Mouse (Mus musculus) heart, embryonic 13.5 days (tissue): ENCODE data around the gene Med28. TPM values are rescaled to one million over a fixed set of nuclear protein-coding genes. Genes with fewer than 3 reads are reported as not detected.

Experiments used
- ATAC-seq: fragments of 200-750 bp; cut with Nextera tagmentation; 2 replicates; pipeline ENCODE4 v1.8.0; 2017; ENCODE audit warnings: moderate TSS enrichment; ENCODE audit not compliant: insufficient number of reproducible peaks, low FRiP score, low TSS enrichment; ENCODE audit errors: extremely low read depth
- H3K27ac ChIP-seq: fragments of 300-500 bp; sonication (generic); replicated peaks from 2 replicates; pipeline ENCODE4 v1.5.1; 2015; ENCODE audit warnings: moderate library complexity, mild to moderate bottlenecking, inconsistent platforms
- H3K27me3 ChIP-seq: fragments of 300-500 bp; sonication (generic); replicated peaks from 2 replicates; pipeline ENCODE4 v1.6.1; 2015; ENCODE audit warnings: mild to moderate bottlenecking, inconsistent platforms
- H3K36me3 ChIP-seq: fragments of 300-500 bp; sonication (generic); 2 replicates; pipeline ENCODE4 v1.6.1; 2015; ENCODE audit warnings: mild to moderate bottlenecking, inconsistent platforms
- H3K4me1 ChIP-seq: fragments of 300-500 bp; sonication (generic); 2 replicates; pipeline ENCODE4 v1.6.1; 2015; ENCODE audit warnings: inconsistent platforms
- H3K4me2 ChIP-seq: fragments of 300-500 bp; sonication (generic); 2 replicates; pipeline ENCODE4 v1.6.1; 2015; ENCODE audit warnings: inconsistent platforms, mild to moderate bottlenecking, moderate library complexity
- H3K4me3 ChIP-seq: fragments of 300-500 bp; sonication (generic); 2 replicates; pipeline ENCODE4 v1.5.1; 2015; ENCODE audit warnings: moderate library complexity, mild to moderate bottlenecking, inconsistent platforms
- H3K9ac ChIP-seq: fragments of 300-500 bp; sonication (generic); 2 replicates; pipeline ENCODE4 v1.6.1; 2015; ENCODE audit warnings: inconsistent platforms, mild to moderate bottlenecking, moderate library complexity
- H3K9me3 ChIP-seq: fragments of 300-500 bp; sonication (generic); 2 replicates; pipeline ENCODE4 v1.6.1; 2016; ENCODE audit warnings: inconsistent platforms
- WGBS: fragments of 180-500 bp; shearing (Covaris S2); methylation state at CpG from one replicate; pipeline ENCODE4 v1.1.7; 2015; ENCODE audit warnings: mixed read lengths; 5-methylcytosine and 5-hydroxymethylcytosine counted together
- polyA plus RNA-seq: library from polyadenylated mRNA; unstranded; fragments of >200 nt; fragmentation: Nextera tagmentation; extraction: Ambion mirVana; gene quantifications from 2 replicates; pipeline ENCODE4 v1.2.1, GENCODE M21; 2015

The Med28 gene
- polyA plus RNA-seq, 1 experiment from 2014 or later, result 172 TPM

- no peaks in the 10 kb centered on the region for H3K9me3 ChIP-seq
- H3K36me3 ChIP-seq, result no peaks in the 10 kb centered on the region
- 72% methylated on average over 1 of the region's 1 CpGs for WGBS
- H3K27ac ChIP-seq, result no peak overlapping the region
- H3K27me3 ChIP-seq, result peaks cover 22% of the 10 kb centered on the region
- ATAC-seq, result no peak
- no peak overlapping the region for H3K9ac ChIP-seq
- no peak overlapping the region for H3K4me2 ChIP-seq
- no peak overlapping the region for H3K4me3 ChIP-seq
- H3K4me1 ChIP-seq, result no peaks in the 10 kb centered on the region
Measured at GRCm38 (mm10) chr5:45483654-45484053, 36.4 kb upstream of the Med28 start.

DNA sequence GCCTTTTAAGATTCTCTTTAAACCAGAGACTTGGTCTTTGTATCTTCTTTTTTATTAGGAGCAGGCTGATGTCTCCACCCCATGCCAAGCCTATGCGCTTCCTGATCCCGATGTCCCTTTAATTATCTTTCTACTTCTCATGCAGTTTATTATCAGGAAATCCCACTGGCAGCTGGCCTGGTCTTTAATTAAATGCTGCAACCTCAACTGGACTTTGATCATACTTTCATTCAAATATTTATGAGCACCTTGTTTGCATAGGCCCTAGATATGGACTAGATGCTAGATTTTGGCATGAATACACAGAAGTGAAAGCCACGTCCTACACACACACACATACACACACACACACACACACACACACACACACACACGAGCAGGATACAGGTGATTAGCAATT, 28.3 kb upstream of the Med28 start:
- H3K4me2 ChIP-seq, result no peak overlapping the region
- peaks cover 23% of the 10 kb centered on the region for H3K27me3 ChIP-seq
- H3K27ac ChIP-seq, result no peak overlapping the region
- WGBS, result 71% methylated on average over 4 of the region's 4 CpGs
- no peak overlapping the region for H3K9ac ChIP-seq
- peaks cover 11% of the 10 kb centered on the region for H3K36me3 ChIP-seq
- peaks cover 16% of the 10 kb centered on the region for H3K4me1 ChIP-seq
- H3K4me3 ChIP-seq, result no peak overlapping the region
- no peaks in the 10 kb centered on the region for H3K9me3 ChIP-seq
- ATAC-seq, result no peak

- H3K4me2 ChIP-seq, result peak within 1 kb of the TSS; percentile 79
- peaks cover 19% of the 10 kb centered on the region for H3K27me3 ChIP-seq
- H3K4me1 ChIP-seq, result peaks cover 16% of the 10 kb centered on the region
- ATAC-seq, result peak; percentile 96
- under 1% methylated on average over 78 of the region's 78 CpGs for WGBS
- peak within 1 kb of the TSS; percentile 83 for H3K4me3 ChIP-seq
- H3K36me3 ChIP-seq, result peaks cover 28% of the 10 kb centered on the region
- H3K9ac ChIP-seq, result peak within 1 kb of the TSS; percentile 91
- H3K9me3 ChIP-seq, result no peaks in the 10 kb centered on the region
- H3K27ac ChIP-seq, result peak within 1 kb of the TSS; percentile 81
Measured at GRCm38 (mm10) chr5:45493191-45494092, 26.6 kb upstream of the Med28 start, which contains the start of gene Lap3. Gene Lap3 (plus strand): TSS chr5:45493374.

DNA sequence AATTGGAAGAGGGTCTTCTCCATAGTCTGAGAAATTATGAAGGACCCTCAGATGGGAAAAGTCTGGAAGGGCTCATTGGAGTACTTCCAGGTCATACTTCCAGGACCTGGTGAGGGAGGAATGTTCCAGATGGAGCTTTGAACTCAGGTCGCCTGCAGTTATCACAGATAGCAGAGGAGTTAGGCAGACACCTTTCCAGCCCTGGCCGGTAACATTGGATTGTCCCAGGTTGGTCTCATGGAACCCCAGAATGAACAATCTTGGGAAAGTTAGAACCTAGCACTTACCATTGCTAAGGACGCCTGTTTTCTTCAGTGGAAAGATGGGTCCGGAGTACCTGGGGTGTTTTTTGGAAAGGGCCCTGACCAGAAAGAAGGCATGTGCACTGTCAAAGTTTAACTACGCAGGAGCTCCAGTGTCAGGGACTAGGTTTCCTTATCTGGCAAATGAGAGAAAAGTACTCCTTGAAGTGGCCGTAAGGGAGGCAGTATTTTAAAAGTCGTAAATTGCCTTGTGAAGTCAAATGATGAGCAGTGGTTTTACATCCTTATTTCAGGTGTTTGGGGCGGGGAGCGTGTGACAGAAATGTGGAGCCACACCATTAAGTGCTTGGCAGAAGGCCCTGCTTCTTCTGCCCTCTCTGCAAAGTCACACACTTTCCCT, 25.8 kb upstream of the Med28 start:
- Histone ChIP-seq H3K27me3 (peaks cover 19% of the 10 kb centered on the region), H3K9me3 (no peaks in the 10 kb centered on the region), H3K4me3 (peak overlapping the region; percentile 83), H3K4me2 (peak overlapping the region; percentile 79), H3K36me3 (peaks cover 36% of the 10 kb centered on the region), H3K27ac (peak overlapping the region; percentile 81; the same call in 1 of the 2 replicates), H3K4me1 (peaks cover 16% of the 10 kb centered on the region), H3K9ac (peak overlapping the region; percentile 91)
- ATAC-seq, result no peak
- WGBS, result 49% methylated on average over 9 of the region's 9 CpGs

GRCm38 (mm10) chr5:45495429-45495975, 24.5 kb upstream of the Med28 start:
- WGBS, result 86% methylated on average over 3 of the region's 3 CpGs
- peaks cover 16% of the 10 kb centered on the region for H3K4me1 ChIP-seq
- no peak overlapping the region for H3K27ac ChIP-seq
- H3K4me3 ChIP-seq, result no peak overlapping the region
- H3K27me3 ChIP-seq, result peaks cover 19% of the 10 kb centered on the region
- H3K9me3 ChIP-seq, result no peaks in the 10 kb centered on the region
- H3K36me3 ChIP-seq, result peaks cover 48% of the 10 kb centered on the region
- no peak overlapping the region for H3K4me2 ChIP-seq
- 0 out of 2 replicates have a peak overlapping the region, but pooled peaks have one; percentile 3 for H3K9ac ChIP-seq
- ATAC-seq, result no peak

DNA sequence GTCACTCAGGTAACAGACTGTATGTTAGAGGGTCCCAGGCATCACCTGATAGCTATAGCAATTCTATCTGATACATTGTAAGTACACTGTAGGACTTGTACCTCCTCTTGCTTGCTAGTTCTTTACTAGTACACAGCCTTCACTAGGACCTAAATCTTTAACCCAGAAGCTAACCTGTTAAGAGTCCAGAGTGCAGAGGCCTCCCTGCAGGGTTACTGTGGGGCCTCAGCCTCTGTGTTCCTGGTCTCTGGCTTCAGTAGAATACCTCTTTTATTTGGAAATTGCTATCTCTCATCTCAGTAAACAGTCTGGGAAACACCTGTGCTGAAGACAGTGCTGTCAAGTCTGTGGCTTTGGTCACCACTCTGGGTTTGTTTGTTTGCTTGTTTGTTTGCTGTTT, 24.0 kb upstream of the Med28 start:
- peaks cover 53% of the 10 kb centered on the region for H3K36me3 ChIP-seq
- no peak for ATAC-seq
- H3K27me3 ChIP-seq, result peaks cover 15% of the 10 kb centered on the region
- no peak overlapping the region for H3K27ac ChIP-seq
- no peaks in the 10 kb centered on the region for H3K9me3 ChIP-seq
- H3K4me1 ChIP-seq, result peaks cover 16% of the 10 kb centered on the region
- no peak overlapping the region for H3K4me3 ChIP-seq
- no peak overlapping the region for H3K9ac ChIP-seq
- H3K4me2 ChIP-seq, result no peak overlapping the region

- Histone ChIP-seq H3K4me1 (peaks cover 16% of the 10 kb centered on the region), H3K4me3 (no peak overlapping the region), H3K27ac (no peak overlapping the region), H3K9me3 (no peaks in the 10 kb centered on the region), H3K27me3 (peaks cover 10% of the 10 kb centered on the region), H3K4me2 (no peak overlapping the region), H3K9ac (no peak overlapping the region), H3K36me3 (peaks cover 57% of the 10 kb centered on the region)
- WGBS, result 82% methylated on average over 4 of the region's 4 CpGs
- ATAC-seq, result no peak
Measured at GRCm38 (mm10) chr5:45496479-45496878, 23.6 kb upstream of the Med28 start.

DNA sequence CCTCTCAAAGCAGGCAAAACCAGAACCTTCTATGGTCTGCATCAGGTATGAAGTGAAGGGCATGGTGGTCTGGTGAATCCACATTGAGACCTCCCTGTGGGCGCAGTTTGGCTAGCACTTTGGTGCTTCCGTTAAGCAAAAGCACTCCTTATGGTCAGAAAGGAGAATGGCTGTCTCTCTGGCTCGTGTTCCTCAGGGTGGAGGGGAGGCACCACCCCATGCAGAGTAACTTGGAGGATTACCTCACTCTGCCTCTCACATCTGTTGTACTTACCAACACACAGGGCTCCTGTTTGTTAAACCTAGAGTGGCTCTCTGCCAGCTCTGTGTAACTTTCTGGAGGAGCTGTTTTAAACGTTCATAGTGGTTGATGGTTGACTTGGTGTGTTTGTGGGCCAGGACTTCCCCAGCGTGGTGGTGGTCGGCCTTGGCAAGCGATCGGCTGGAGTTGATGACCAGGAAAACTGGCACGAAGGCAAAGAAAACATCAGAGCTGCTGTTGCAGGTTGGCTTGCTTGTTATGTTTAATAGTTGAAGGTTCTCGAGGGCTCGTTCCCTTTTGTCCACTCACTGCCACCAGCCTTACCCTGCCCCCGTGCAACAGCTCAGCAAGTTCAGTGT, 23.0 kb upstream of the Med28 start:
- no peak for ATAC-seq
- Histone ChIP-seq H3K27me3 (peaks cover 5% of the 10 kb centered on the region), H3K9ac (no peak overlapping the region), H3K4me1 (peaks cover 16% of the 10 kb centered on the region), H3K27ac (no peak overlapping the region), H3K36me3 (peaks cover 63% of the 10 kb centered on the region), H3K9me3 (no peaks in the 10 kb centered on the region), H3K4me3 (no peak overlapping the region), H3K4me2 (no peak overlapping the region)
- 85% methylated on average over 12 of the region's 12 CpGs for WGBS

GRCm38 (mm10) chr5:45497564-45497963, 22.5 kb upstream of the Med28 start:
- Histone ChIP-seq H3K4me2 (no peak overlapping the region), H3K9ac (no peak overlapping the region), H3K9me3 (no peaks in the 10 kb centered on the region), H3K27ac (no peak overlapping the region), H3K4me3 (no peak overlapping the region), H3K4me1 (peaks cover 14% of the 10 kb centered on the region), H3K36me3 (peaks cover 68% of the 10 kb centered on the region), H3K27me3 (no peaks in the 10 kb centered on the region)
- ATAC-seq, result no peak
- WGBS, result 82% methylated on average over 5 of the region's 5 CpGs

- Histone ChIP-seq H3K27ac (no peak overlapping the region), H3K4me3 (no peak overlapping the region), H3K9ac (no peak overlapping the region), H3K27me3 (no peaks in the 10 kb centered on the region), H3K4me1 (no peaks in the 10 kb centered on the region), H3K4me2 (no peak overlapping the region), H3K36me3 (peaks cover 80% of the 10 kb centered on the region), H3K9me3 (no peaks in the 10 kb centered on the region)
- 79% methylated on average over 7 of the region's 7 CpGs for WGBS
- ATAC-seq, result no peak
Measured at GRCm38 (mm10) chr5:45510071-45510470, 10.0 kb upstream of the Med28 start.

- H3K27ac ChIP-seq, result no peak overlapping the region
Measured at GRCm38 (mm10) chr5:45512908-45513307, 7.1 kb upstream of the Med28 start.

More at GRCm38 (mm10) chr5:45512908-45513307, 7.1 kb upstream of the Med28 start:
- peaks cover 53% of the 10 kb centered on the region for H3K36me3 ChIP-seq
- no peaks in the 10 kb centered on the region for H3K4me1 ChIP-seq
- no peak for ATAC-seq
- H3K9ac ChIP-seq, result no peak overlapping the region
- no peak overlapping the region for H3K4me3 ChIP-seq
- H3K4me2 ChIP-seq, result no peak overlapping the region
- H3K9me3 ChIP-seq, result no peaks in the 10 kb centered on the region
- H3K27me3 ChIP-seq, result no peaks in the 10 kb centered on the region
- WGBS, result 82% methylated on average over 6 of the region's 6 CpGs
